Mouse (Mus musculus): ENCODE results near the gene Ttc16. TPM values are rescaled to one million over a fixed set of nuclear protein-coding genes. Genes with fewer than 3 reads are reported as not detected.

The Ttc16 gene
- total RNA-seq, 4 experiments from 2014 or later: 0.19 TPM; not detected in 3

GRCm38 (mm10) chr2:32718761-32719160 lies 56.7 kb downstream of the Ttc16 start:
- DNase-seq (ENCODE audit: low spot score): no peak

GRCm38 (mm10) chr2:32714987-32715425 lies 60.4 kb downstream of the Ttc16 start:
- DNase-seq (ENCODE audit: low spot score): no peak

- no peak for DNase-seq (ENCODE audit: low spot score)
These were observed 61.1 kb downstream of the Ttc16 start for GRCm38 (mm10) chr2:32714117-32714986.

- peak; percentile 92 for DNase-seq (ENCODE audit: low spot score)
These were observed 62.3 kb downstream of the Ttc16 start, which contains the start of gene Cdk9 for GRCm38 (mm10) chr2:32712934-32713817. TSS of gene Cdk9 (minus strand) at chr2:32713076.

GRCm38 (mm10) chr2:32712586-32712933 lies 62.9 kb downstream of the Ttc16 start:
- peak; percentile 93 for DNase-seq (ENCODE audit: low spot score)

GRCm38 (mm10) chr2:32712108-32712551 lies 63.3 kb downstream of the Ttc16 start:
- peak; percentile 84 for DNase-seq (ENCODE audit: low spot score)

GRCm38 (mm10) chr2:32711301-32712056 lies 64.0 kb downstream of the Ttc16 start:
- no peak for DNase-seq (ENCODE audit: low spot score)

- no peak for DNase-seq (ENCODE audit: low spot score)
These were observed 65.0 kb downstream of the Ttc16 start for GRCm38 (mm10) chr2:32710425-32710824.

- no peak for DNase-seq (ENCODE audit: low spot score)
These were observed 65.8 kb downstream of the Ttc16 start for GRCm38 (mm10) chr2:32709521-32710137.

GRCm38 (mm10) chr2:32708643-32709042 lies 66.8 kb downstream of the Ttc16 start:
- DNase-seq (ENCODE audit: low spot score): no peak

Small RNA genes within 50 kb of the gene (microRNA-seq; reads per million reads assigned to microRNA genes)
- gene Mir2861 (not detected), gene Mir3960 (not detected)

Other genes starting within 250 kb of the Ttc16 start
- 10 to 100 TPM in 1 of 4 experiments, 1 to 10 TPM in 3; 6.8 to 10.9 (median 8.6) TPM for gene Fam102a, start 240.3 kb downstream of the Ttc16 start, total RNA-seq (2022)
- gene Dpm2, start 204.8 kb downstream of the Ttc16 start, total RNA-seq (2022): 10 to 100 TPM; 16.5 to 22.2 (median 18.6) TPM
- gene Pip5kl1, start 200.8 kb downstream of the Ttc16 start, total RNA-seq (2022): under 1 TPM in 1 of 4 experiments, not detected in 3; 0.34 TPM
- gene 9430097D07Rik, start 199.9 kb downstream of the Ttc16 start, total RNA-seq (2022): not detected
- 10 to 100 TPM; 15.6 to 23.2 (median 20.7) TPM for gene St6galnac4, start 188.5 kb downstream of the Ttc16 start, total RNA-seq (2022)
- 100 to 1,000 TPM; 102 to 131 (median 114) TPM for gene St6galnac6, start 175.9 kb downstream of the Ttc16 start, total RNA-seq (2022)
- gene Ak1, start 153.9 kb downstream of the Ttc16 start, total RNA-seq (2022): 100 to 1,000 TPM; 656 to 809 (median 697) TPM
- gene Eng, start 129.0 kb downstream of the Ttc16 start, total RNA-seq (2022): 100 to 1,000 TPM; 111 to 143 (median 126) TPM
- 1 to 10 TPM; 5.5 to 6.0 (median 5.8) TPM for gene Fpgs, start 71.5 kb downstream of the Ttc16 start, total RNA-seq (2022)
- 10 to 100 TPM; 23.3 to 27.1 (median 25.7) TPM for gene Cdk9, start 62.6 kb downstream of the Ttc16 start, total RNA-seq (2022)
- gene Sh2d3c, start 54.6 kb downstream of the Ttc16 start, total RNA-seq (2022): 10 to 100 TPM; 16.4 to 28.8 (median 21.7) TPM
- gene 6330409D20Rik, start 34.6 kb downstream of the Ttc16 start, total RNA-seq (2022): not detected
- gene Tor2a, start 18.4 kb downstream of the Ttc16 start, total RNA-seq (2022): 10 to 100 TPM in 1 of 4 experiments, 1 to 10 TPM in 3; 7.8 to 10.1 (median 8.2) TPM
- 1 to 10 TPM; 2.7 to 4.0 (median 3.2) TPM for gene Ptrh1, start 153 bp upstream of the Ttc16 start, total RNA-seq (2022)
- gene Cfap157, start 8.8 kb upstream of the Ttc16 start, total RNA-seq (2022): not detected
- gene Stxbp1, start 71.6 kb upstream of the Ttc16 start, total RNA-seq (2022): 10 to 100 TPM in 3 of 4 experiments, 1 to 10 TPM in 1; 8.5 to 10.8 (median 10.5) TPM
- 10 to 100 TPM; 19.1 to 26.8 (median 22.6) TPM for gene Fam129b, start 100.5 kb upstream of the Ttc16 start, total RNA-seq (2022)
- gene Rpl12, start 185.9 kb upstream of the Ttc16 start, total RNA-seq (2022): 10 to 100 TPM; 56.3 to 66.1 (median 58.9) TPM
- 10 to 100 TPM; 13.1 to 21.8 (median 17.5) TPM for gene Lrsam1, start 186.0 kb upstream of the Ttc16 start, total RNA-seq (2022)
- 10 to 100 TPM; 15.2 to 20.2 (median 17.1) TPM for gene Slc2a8, start 206.4 kb upstream of the Ttc16 start, total RNA-seq (2022)